Mouse (Mus musculus) cerebellum, postnatal 10 days (tissue): ENCODE results near the gene Prdx5.

Experiments
- DNase-seq, 2 experiments: peaks; one replicate each; pipeline ENCODE4 v3.0.0; 2021; ENCODE audit warnings: mixed read lengths in 2 of 2

Prdx5 gene

GRCm38 (mm10) chr19:6874257-6874656, 35.6 kb downstream of the Prdx5 start:
- DNase-seq = no peak

GRCm38 (mm10) chr19:6872701-6873100, 37.2 kb downstream of the Prdx5 start:
- no peak for DNase-seq

DNA sequence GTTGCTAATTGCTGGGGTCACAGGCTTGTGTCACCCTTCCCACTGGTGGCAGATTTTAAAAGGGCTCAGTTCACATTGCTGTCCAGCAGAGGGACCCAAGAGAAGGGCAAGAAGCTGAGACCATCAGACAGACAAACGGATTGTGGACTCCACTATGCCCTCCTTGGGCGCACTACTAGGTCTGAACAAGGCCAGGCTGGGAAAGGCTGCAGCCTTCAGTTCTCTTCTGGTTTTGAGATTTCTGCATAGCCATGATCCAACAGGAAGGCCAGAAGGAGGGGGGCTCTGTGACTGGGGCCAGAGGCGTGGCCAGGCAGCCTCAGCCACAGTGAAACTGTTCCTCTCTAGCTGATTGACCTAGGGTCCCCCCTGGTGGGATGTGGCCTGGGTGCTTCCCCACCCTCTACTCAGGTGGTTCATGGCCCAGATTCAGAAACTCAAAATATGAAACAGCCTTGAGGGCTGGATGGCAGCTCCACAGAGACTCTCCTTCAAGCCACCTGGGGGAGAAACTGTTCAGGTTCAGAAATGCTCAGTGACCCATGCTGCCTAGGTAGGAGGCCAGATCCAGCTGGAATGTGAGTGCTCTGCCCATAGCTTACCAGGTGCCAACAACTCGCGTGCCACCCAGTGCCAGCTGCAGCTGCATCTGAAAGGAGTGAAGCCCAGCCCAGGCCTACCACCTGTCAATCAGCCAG, 38.2 kb downstream of the Prdx5 start:
- DNase-seq = no peak

DNA sequence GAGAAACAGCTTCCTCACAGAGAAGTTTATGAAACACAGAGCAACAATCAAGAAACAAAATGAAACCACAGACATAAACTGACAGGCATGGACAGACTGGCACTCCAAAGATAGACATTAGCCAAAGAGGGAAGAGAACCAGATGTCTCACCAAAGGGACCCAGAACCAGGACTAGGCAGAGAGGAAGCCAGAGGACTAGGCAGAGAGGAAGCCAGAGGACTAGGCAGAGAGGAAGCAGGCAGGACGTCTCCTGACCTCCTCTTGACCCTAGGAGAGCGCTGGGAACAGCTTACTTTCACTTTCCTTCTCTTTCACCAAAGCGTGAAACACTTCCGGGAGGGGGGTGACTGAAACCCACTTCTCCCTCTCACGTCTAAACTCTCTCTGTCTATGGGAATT, 40.6 kb downstream of the Prdx5 start:
- no peak for DNase-seq

- DNase-seq = no peak
These were observed 48.5 kb downstream of the Prdx5 start for GRCm38 (mm10) chr19:6861451-6861850.

DNA sequence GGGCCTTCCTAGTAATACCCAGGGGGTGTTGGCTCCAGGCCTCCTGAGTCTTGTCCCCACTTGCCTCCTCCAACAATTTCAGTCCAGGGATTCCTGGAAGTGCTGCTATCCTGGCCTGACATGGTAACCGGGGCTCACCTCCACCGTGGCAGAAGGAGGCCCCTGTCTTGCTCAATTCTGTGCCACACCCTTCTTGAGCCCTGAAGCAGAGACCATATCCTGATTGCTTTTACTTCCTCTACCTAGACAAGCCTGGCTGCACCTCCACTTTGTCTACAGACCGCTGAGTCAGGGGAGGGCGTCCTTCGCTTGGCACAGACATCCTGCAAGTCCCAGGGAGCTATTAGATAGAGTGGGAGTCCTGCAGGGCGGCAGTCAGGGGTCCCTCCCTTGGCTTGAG, 49.2 kb downstream of the Prdx5 start:
- DNase-seq = no peak

- no peak for DNase-seq
These were observed 49.9 kb downstream of the Prdx5 start for GRCm38 (mm10) chr19:6859971-6860370.

- no peak for DNase-seq
These were observed 50.8 kb downstream of the Prdx5 start for GRCm38 (mm10) chr19:6859032-6859651.

DNA sequence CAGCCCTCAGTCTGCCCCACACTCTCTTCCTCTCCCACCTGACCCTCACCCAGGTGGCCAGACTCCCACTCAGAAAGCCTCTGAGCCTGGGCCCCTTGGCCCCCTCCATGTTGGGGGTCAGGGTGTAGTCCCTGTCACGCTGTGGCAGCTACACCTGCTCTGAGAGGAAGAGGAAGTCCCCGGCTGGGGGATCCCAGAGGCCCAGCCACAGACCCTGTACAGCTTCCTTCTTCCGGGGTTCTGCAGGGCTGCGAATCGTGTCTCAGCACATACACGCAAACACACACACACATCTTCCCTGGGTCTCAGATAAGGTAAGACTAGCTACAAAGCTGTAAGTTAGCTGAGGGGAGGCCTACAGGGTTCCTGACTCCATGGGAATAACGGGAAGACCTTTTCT, 51.9 kb downstream of the Prdx5 start, which contains the start of gene Ccdc88b:
Ccdc88b (minus strand) TSS at position 181 of the 400 bp plus-strand sequence.
- DNase-seq = no peak

DNA sequence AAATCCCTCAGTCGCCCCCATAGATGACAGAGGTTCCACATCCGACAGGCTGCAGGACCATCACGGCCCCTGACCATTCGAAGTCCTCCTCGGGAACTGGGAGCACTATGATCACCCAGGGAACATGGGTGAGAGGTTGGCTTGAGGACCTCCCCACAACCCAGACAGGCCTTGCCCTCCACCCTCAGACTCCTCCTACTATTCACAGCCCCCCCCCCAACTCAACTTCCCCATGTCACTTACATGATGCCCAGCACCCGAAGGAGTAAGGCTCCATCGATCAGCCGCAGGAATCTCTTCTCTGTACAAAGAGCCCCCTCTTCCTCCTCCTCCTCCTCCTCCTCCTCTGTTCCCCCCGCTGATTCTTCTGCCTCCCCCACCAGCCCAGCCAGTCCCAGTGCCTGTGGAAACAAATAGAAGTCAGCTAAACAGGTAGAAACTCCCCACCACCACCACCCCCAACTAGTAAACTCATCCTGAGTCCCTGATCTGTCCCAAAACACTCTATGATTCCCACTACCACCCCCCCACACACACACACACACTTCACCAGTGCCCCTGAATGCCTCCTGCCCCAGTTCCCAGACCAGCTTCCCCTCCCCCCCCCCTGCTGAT, 52.4 kb downstream of the Prdx5 start:
- DNase-seq = no peak

- DNase-seq = no peak
These were observed 52.9 kb downstream of the Prdx5 start for GRCm38 (mm10) chr19:6857003-6857360.
